Mouse (Mus musculus) testis, adult 2 months (tissue): Measurements from ENCODE around the gene Cd59b. TPM values are rescaled to one million over a fixed set of nuclear protein-coding genes. Genes with fewer than 3 reads are reported as not detected.
A peak's percentile ranks its signal among the peaks of the same experiment; 100 is the strongest.
"Not testable (repeated sequence)": the region's sequence is repeated elsewhere in the genome, so short reads cannot be mapped to it uniquely, and the experiment has no call there.

Source experiments
- H3K27ac ChIP-seq: fragments of 200-500 bp; 2 replicates; pipeline ENCODE4 v1.5.1; 2012; ENCODE audit warnings: low read depth, low read length; ENCODE audit not compliant: control insufficient read depth, insufficient read depth
- H3K27me3 ChIP-seq: fragments of 200-500 bp; 2 replicates; pipeline ENCODE4 v1.6.1; 2012; ENCODE audit warnings: mild to moderate bottlenecking, low read length, moderate library complexity; ENCODE audit not compliant: control insufficient read depth, insufficient read depth
- H3K36me3 ChIP-seq: fragments of 200-500 bp; 2 replicates; pipeline ENCODE4 v1.6.1; 2012; ENCODE audit warnings: mild to moderate bottlenecking, low read length; ENCODE audit not compliant: control insufficient read depth, insufficient read depth
- H3K4me1 ChIP-seq: fragments of 200-500 bp; 2 replicates; pipeline ENCODE4 v1.6.1; 2012; ENCODE audit warnings: low read length; ENCODE audit not compliant: control insufficient read depth, insufficient read depth
- H3K4me3 ChIP-seq: fragments of 200-500 bp; 2 replicates; pipeline ENCODE4 v1.5.1; 2012; ENCODE audit warnings: low read depth, mild to moderate bottlenecking, low read length, moderate library complexity, mixed read lengths; ENCODE audit not compliant: control insufficient read depth
- CTCF ChIP-seq: fragments of 200-500 bp; IDR thresholded peaks from 2 replicates; pipeline ENCODE4 v1.5.1; 2012; ENCODE audit warnings: low read depth, mild to moderate bottlenecking, inconsistent platforms, low read length, moderate library complexity; ENCODE audit not compliant: control insufficient read depth, insufficient read depth, insufficient replicate concordance
- POLR2A ChIP-seq: fragments of 200-500 bp; IDR thresholded peaks from 2 replicates; pipeline ENCODE4 v1.6.1; 2012; ENCODE audit warnings: low read depth, mild to moderate bottlenecking, inconsistent platforms, low read length, moderate library complexity; ENCODE audit not compliant: control insufficient read depth
- polyA plus RNA-seq: library from polyadenylated mRNA; depleted of rRNA; stranded (reverse); fragments of >200 nt; gene quantifications from 2 replicates; pipeline ENCODE4 v1.2.3, GENCODE M21; 2012

Cd59b gene
- polyA plus RNA-seq, 1 experiment: 27.6 TPM

- Histone ChIP-seq H3K27ac (no peak overlapping the region), H3K4me3 (peak overlapping the region; percentile 36), H3K27me3 (no peaks in the 10 kb centered on the region), H3K36me3 (no peaks in the 10 kb centered on the region; the same call in 1 of the 2 replicates), H3K4me1 (no peaks in the 10 kb centered on the region)
- no peak for TF ChIP-seq CTCF
- TF ChIP-seq POLR2A: no peak
Observed at GRCm38 (mm10) chr2:104064152-104064551, 5.5 kb upstream of the Cd59b start.

- H3K4me1 ChIP-seq, H3K27me3 ChIP-seq, H3K27ac ChIP-seq, H3K36me3 ChIP-seq: not testable (repeated sequence)
- H3K4me3 ChIP-seq: peak within 1 kb of the TSS; percentile 10; the same call in 1 of the 2 replicates
Observed at GRCm38 (mm10) chr2:104065526-104065925, 4.1 kb upstream of the Cd59b start, which contains the start of gene Gm10912. Gm10912 (plus strand) TSS chr2:104065826.

- H3K27me3 ChIP-seq, H3K27ac ChIP-seq, H3K4me3 ChIP-seq, H3K36me3 ChIP-seq, H3K4me1 ChIP-seq: not testable (repeated sequence)
Observed at GRCm38 (mm10) chr2:104068450-104068849, 1.2 kb upstream of the Cd59b start, which contains the start of gene Gm10799. Gm10799 (minus strand) TSS chr2:104068550.

- not testable (repeated sequence) for H3K27ac ChIP-seq, H3K27me3 ChIP-seq, H3K4me3 ChIP-seq
Observed at GRCm38 (mm10) chr2:104078285-104078684, 8.6 kb downstream of the Cd59b start.

GRCm38 (mm10) chr2:104081436-104082050 lies 11.9 kb downstream of the Cd59b start:
- not testable (repeated sequence) for H3K27ac ChIP-seq, H3K27me3 ChIP-seq, H3K36me3 ChIP-seq, H3K4me3 ChIP-seq, H3K4me1 ChIP-seq

More at GRCm38 (mm10) chr2:104078285-104078684, 8.6 kb downstream of the Cd59b start:
- H3K4me1 ChIP-seq, H3K36me3 ChIP-seq: not testable (repeated sequence)

GRCm38 (mm10) chr2:104082474-104082873 lies 12.8 kb downstream of the Cd59b start:
- Histone ChIP-seq H3K4me3 (no peak overlapping the region), H3K4me1 (no peaks in the 10 kb centered on the region), H3K36me3 (no peaks in the 10 kb centered on the region), H3K27me3 (no peaks in the 10 kb centered on the region), H3K27ac (no peak overlapping the region)
- TF ChIP-seq CTCF (no peak), POLR2A (no peak)

GRCm38 (mm10) chr2:104084027-104084426 lies 14.4 kb downstream of the Cd59b start:
- H3K4me1 ChIP-seq, H3K27me3 ChIP-seq, H3K4me3 ChIP-seq, H3K27ac ChIP-seq, H3K36me3 ChIP-seq: not testable (repeated sequence)

GRCm38 (mm10) chr2:104087562-104087961 lies 17.9 kb downstream of the Cd59b start:
- not testable (repeated sequence) for H3K27me3 ChIP-seq, H3K4me3 ChIP-seq, H3K36me3 ChIP-seq

More at GRCm38 (mm10) chr2:104087562-104087961, 17.9 kb downstream of the Cd59b start:
- not testable (repeated sequence) for H3K4me1 ChIP-seq, H3K27ac ChIP-seq
